Mouse (Mus musculus): Measurements from ENCODE around the gene Cyp2a22.
"Not testable (repeated sequence)": the region's sequence is repeated elsewhere in the genome, so short reads cannot be mapped to it uniquely, and the experiment has no call there.

- not testable (repeated sequence) for TF ChIP-seq CTCF (conservative IDR thresholded peaks at IDR 0.05; ENCODE audit: low read length); POU5F1 (IDR thresholded peaks at IDR 0.05; ENCODE audit: borderline replicate concordance, low read length); NANOG (IDR thresholded peaks at IDR 0.05; ENCODE audit: borderline replicate concordance, low read length)
Observed at GRCm38 (mm10) chr7:26953306-26953705, 14.1 kb upstream of the Cyp2a22 start.
